21 mouse cellular contexts compared by ENCODE assay signal in genomic region chr14:114074011-114074410, GRCm38 (mm10).
"Had no signal": no experiment of that assay in that cellular context is flagged by ENCODE, and none has a peak within 500 bp of the region (broad histone marks: within the 10 kb centered on the region; RNA-seq: fewer than 3 reads in every experiment).

No protein-coding gene starts in this region.

- H3K9ac ChIP-seq: lung, embryonic 15.5 days; midbrain, embryonic 12.5 days; neural tube, embryonic 13.5 days; neural tube, embryonic 15.5 days had no signal

- H3K27ac ChIP-seq: lung, embryonic 15.5 days; macrophage; midbrain, embryonic 10.5 days; midbrain, embryonic 12.5 days; neural tube, embryonic 13.5 days; neural tube, embryonic 15.5 days had no signal

- ATAC-seq: lung, postnatal 0 days; midbrain, embryonic 16.5 days had no signal

- H3K4me1 ChIP-seq: lung, embryonic 15.5 days; midbrain, embryonic 10.5 days; midbrain, embryonic 12.5 days; neural tube, embryonic 13.5 days; neural tube, embryonic 15.5 days had no signal

- DNase-seq: lung, adult 2 months; lung, postnatal 14 days; lung, postnatal 36 days; midbrain, embryonic 14.5 days; retina, postnatal 1 day; right cerebral cortex, adult 18-20 months; right cerebral cortex, postnatal 25 days; right cerebral cortex, postnatal 4 days; spleen, adult 18-20 months; thymus, adult 18-20 months; thymus, postnatal 14 days; thymus, postnatal 36 days had no signal

- H3K36me3 ChIP-seq: lung, embryonic 15.5 days; midbrain, embryonic 10.5 days; midbrain, embryonic 12.5 days; neural tube, embryonic 13.5 days; neural tube, embryonic 15.5 days had no signal

- H3K4me3 ChIP-seq: lung, embryonic 15.5 days; midbrain, embryonic 10.5 days; midbrain, embryonic 12.5 days; myocyte; neural tube, embryonic 13.5 days; neural tube, embryonic 15.5 days had no signal

- H3K9me3 ChIP-seq: lung, embryonic 15.5 days; midbrain, embryonic 10.5 days; midbrain, embryonic 12.5 days; neural tube, embryonic 13.5 days; neural tube, embryonic 15.5 days had no signal

- H3K27me3 ChIP-seq: lung, embryonic 15.5 days; midbrain, embryonic 12.5 days; neural tube, embryonic 13.5 days; neural tube, embryonic 15.5 days had no signal

- H3K4me2 ChIP-seq: lung, embryonic 15.5 days; midbrain, embryonic 12.5 days; neural tube, embryonic 13.5 days; neural tube, embryonic 15.5 days had no signal
